Mouse (Mus musculus) cerebellum, adult 11 months (tissue): Measurements from ENCODE around the gene A730049H05Rik.

Experiments used
- DNase-seq: peaks from one replicate; pipeline ENCODE4 v3.0.0; 2022

A730049H05Rik gene

DNA sequence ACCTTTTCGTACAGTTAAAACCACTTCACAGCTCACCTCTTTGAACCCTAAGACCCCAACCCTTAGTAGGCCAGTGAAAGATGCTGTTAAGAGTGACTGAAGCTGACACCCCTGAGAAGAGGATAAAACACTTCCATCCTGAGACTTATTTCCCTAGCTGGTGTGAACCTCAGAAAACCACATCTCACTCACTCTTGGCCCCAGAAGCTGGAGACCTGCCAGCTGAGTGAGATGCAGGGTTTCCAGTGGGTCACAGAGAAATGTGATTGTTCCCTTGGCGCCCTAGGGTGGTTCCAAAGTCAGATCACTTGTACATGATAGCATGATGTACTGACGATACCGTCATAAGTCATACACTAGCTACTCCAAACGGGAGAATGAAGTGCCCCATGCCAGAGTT, 66.2 kb downstream of the A730049H05Rik start:
- DNase-seq = no peak

DNA sequence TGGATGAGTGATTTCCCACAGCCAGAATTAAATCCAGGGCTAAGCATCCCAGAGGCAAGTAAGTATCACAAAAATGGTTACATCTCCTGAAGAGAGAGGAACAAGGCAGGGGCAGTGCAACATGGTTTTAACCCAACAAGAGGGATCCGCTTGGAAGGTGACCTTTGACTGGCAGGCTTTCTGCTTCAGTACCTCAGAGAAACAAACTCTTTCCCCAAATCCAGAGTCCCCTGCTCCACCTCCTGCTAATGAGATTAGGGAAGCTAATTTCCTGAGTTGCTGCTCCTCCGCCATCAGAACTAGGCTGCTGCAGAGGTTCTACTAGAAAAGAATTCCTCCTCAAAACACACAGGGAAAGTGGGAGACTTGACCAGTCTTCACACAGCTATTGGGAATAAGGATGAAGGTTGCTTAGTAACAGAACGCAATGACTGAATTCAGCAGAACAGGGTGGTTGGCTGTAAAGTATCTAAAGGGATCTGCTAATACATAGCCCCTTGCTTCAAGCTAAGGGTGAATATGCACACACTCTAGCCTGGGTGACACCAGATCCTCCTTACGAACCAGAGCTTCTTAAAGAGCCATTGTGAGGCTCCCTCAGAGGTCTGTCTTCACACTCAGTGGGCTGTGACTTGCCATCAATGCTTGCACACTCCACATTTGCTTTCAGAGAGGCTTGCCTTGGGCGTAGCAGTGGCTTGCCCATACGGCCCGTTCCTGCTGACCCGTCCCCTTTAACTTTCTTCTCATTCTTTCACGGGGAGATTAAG, 67.0 kb downstream of the A730049H05Rik start:
- no peak for DNase-seq

DNA sequence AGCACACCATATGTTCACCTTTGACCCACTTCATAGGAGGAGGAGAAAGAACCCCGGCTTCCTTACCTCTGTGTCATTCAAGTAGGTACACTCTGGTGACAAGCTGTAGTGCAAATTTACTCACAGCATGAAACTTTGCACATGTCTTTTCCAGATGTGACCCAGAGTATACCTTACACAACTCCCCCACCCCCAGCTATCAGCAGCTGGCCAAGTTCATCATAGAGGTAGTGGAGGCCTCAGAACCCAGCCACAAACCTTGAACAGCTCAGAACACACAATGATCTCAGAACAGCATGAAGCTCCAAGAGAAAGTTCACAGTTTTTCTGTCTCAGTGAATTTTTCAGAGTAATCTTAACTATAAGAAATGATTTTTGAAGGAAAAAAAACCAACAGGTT, 75.3 kb downstream of the A730049H05Rik start:
- DNase-seq = no peak
